Mouse (Mus musculus) G1E (cell line): ENCODE measurements at regions not wholly inside any gene's neighbourhood (a gene's known extent, or its start where the extent isn't known, plus 50 kb on each side); places are given as distances from the start of the nearest gene placed in this dataset.

Source experiments
- ATAC-seq: 2 replicates; pipeline ENCODE4 v1.8.0; 2016; ENCODE audit warnings: mild to moderate bottlenecking; ENCODE audit not compliant: insufficient number of reproducible peaks, poor library complexity, low FRiP score, severe bottlenecking; ENCODE audit errors: extremely low read depth
- DNase-seq: peaks from one replicate; pipeline ENCODE4 v3.0.0; 2012; ENCODE audit warnings: low spot score
- H3K27me3 ChIP-seq: 2 replicates; pipeline ENCODE4 v1.6.1; 2012; ENCODE audit warnings: mild to moderate bottlenecking, low read length, inconsistent platforms; ENCODE audit not compliant: insufficient read depth
- H3K36me3 ChIP-seq: replicated peaks from 2 replicates; pipeline ENCODE3; 2012; ENCODE audit warnings: mild to moderate bottlenecking, inconsistent platforms
- H3K4me1 ChIP-seq: 2 replicates; pipeline ENCODE4 v1.6.1; 2012; ENCODE audit warnings: low read depth, low read length, inconsistent platforms, mixed read lengths; ENCODE audit not compliant: insufficient read depth
- H3K4me3 ChIP-seq: 2 replicates; pipeline ENCODE4 v1.5.1; 2012; ENCODE audit warnings: low read depth, mild to moderate bottlenecking, inconsistent platforms, low read length, moderate library complexity, mixed read lengths
- H3K9me3 ChIP-seq: replicated peaks from 2 replicates; pipeline ENCODE4 v1.6.1; 2012; ENCODE audit warnings: inconsistent platforms
- CTCF ChIP-seq: IDR thresholded peaks from 2 replicates; pipeline ENCODE4 v1.5.1; 2012; ENCODE audit warnings: low read depth, low read length, inconsistent platforms, mixed read lengths
- GATA1 ChIP-seq: IDR thresholded peaks from 2 replicates; pipeline ENCODE4 v1.6.1; 2012; ENCODE audit warnings: borderline replicate concordance, low read length, inconsistent platforms, mixed read lengths
- GATA2 ChIP-seq: IDR thresholded peaks from 2 replicates; pipeline ENCODE4 v1.6.1; 2012; ENCODE audit warnings: low read depth, low read length, inconsistent platforms, borderline replicate concordance
- POLR2AphosphoS5 ChIP-seq: IDR thresholded peaks from 2 replicates; pipeline ENCODE4 v1.6.1; 2012; ENCODE audit warnings: low read depth, low read length, inconsistent platforms; ENCODE audit not compliant: insufficient replicate concordance
- TAL1 ChIP-seq: conservative IDR thresholded peaks from 2 replicates; pipeline ENCODE4 v1.6.1; 2012; ENCODE audit warnings: low read depth, low read length, inconsistent platforms, mixed read lengths

DNA sequence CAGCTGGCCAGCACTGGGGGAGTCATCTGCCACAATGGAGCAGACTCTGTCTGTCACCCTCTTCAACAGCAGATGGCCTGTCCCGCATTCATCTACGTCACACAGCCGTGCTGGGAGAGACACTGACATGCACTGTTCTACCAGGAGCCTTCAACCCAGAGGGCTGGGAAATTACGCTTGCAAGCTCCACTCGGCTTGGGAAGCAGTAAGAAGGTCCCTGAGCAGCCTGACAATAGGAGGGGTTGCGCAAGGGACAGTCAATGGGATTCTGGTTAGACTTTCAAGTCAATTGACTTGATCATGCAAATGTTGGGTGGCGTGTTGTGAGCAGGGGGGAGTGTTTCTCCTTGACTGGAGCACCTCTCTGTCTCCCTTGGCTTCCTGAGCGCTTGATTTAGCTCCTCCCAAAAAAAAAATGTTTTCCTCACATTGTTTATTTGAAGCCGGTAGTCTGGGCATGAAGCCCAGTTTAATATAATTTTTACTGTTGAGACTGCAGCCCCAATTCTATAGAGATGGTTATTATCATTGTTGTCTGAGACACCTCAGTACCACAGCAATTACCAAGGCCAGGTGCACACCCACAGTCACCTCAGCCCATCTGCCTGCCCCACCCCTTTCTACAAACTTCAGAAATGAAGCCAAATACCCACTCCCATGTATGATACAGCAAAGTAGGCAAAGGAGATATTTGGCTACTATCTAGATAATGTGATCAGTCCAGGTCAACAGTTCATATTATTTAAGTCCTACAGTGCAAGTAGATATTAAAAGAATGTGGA lies 99.9 kb upstream of the Klf3 start:
- TF ChIP-seq GATA1 (no peak), GATA2 (no peak), POLR2AphosphoS5 (no peak), TAL1 (no peak), CTCF (no peak)
- Histone ChIP-seq H3K9me3 (no peaks in the 10 kb centered on the region), H3K36me3 (no peaks in the 10 kb centered on the region), H3K27me3 (no peaks in the 10 kb centered on the region), H3K4me1 (peaks cover 17% of the 10 kb centered on the region), H3K4me3 (no peak overlapping the region)
- DNase-seq (no peak), ATAC-seq (no peak)

GRCm38 (mm10) chr5:64704144-64704543 lies 99.0 kb upstream of the Klf3 start:
- Histone ChIP-seq H3K9me3 (no peaks in the 10 kb centered on the region), H3K4me1 (peaks cover 12% of the 10 kb centered on the region), H3K36me3 (no peaks in the 10 kb centered on the region), H3K27me3 (no peaks in the 10 kb centered on the region), H3K4me3 (no peak overlapping the region)
- no peak for DNase-seq
- ATAC-seq: no peak
- TF ChIP-seq GATA2 (no peak), GATA1 (no peak), CTCF (no peak), TAL1 (no peak), POLR2AphosphoS5 (no peak)

DNA sequence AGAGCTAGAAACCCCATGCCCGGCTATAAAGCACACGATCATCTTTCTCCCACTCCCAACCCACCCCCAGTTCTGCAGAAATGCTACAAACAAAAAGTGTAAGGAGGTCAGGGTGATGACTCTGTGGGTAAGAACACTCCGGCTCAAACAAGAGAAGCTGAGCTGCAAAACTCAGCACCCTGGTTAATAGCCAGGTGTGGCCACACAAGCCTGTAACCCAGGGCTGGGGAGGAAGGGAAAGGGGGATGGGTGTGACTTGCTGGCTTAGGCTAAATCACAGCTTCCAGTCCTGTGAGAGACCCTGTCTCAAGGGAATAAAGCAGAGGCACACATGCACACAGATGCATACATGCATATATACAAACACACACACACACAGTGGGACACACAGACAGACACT lies 96.6 kb upstream of the Klf3 start:
- Histone ChIP-seq H3K36me3 (no peaks in the 10 kb centered on the region), H3K9me3 (no peaks in the 10 kb centered on the region), H3K4me1 (peaks cover 19% of the 10 kb centered on the region), H3K4me3 (no peak overlapping the region), H3K27me3 (no peaks in the 10 kb centered on the region)
- TF ChIP-seq GATA1: no peak
- TF ChIP-seq GATA2: no peak
- TF ChIP-seq TAL1: no peak
- TF ChIP-seq POLR2AphosphoS5: no peak
- TF ChIP-seq CTCF: no peak
- DNase-seq (no peak), ATAC-seq (no peak)

- no peak for ATAC-seq
- TF ChIP-seq GATA2 (no peak), TAL1 (no peak), POLR2AphosphoS5 (no peak), GATA1 (no peak), CTCF (no peak)
- Histone ChIP-seq H3K27me3 (no peaks in the 10 kb centered on the region), H3K36me3 (no peaks in the 10 kb centered on the region), H3K9me3 (no peaks in the 10 kb centered on the region), H3K4me1 (peaks cover 16% of the 10 kb centered on the region), H3K4me3 (no peak overlapping the region)
- no peak for DNase-seq
Measured at GRCm38 (mm10) chr5:64709146-64709545, 94.0 kb upstream of the Klf3 start.

GRCm38 (mm10) chr5:64710236-64710635 lies 93.0 kb upstream of the Klf3 start:
- no peak for ATAC-seq
- H3K4me1 ChIP-seq: peaks cover 25% of the 10 kb centered on the region
- no peak overlapping the region for H3K4me3 ChIP-seq
- no peak for DNase-seq
- H3K36me3 ChIP-seq: no peaks in the 10 kb centered on the region
- TF ChIP-seq CTCF (no peak), TAL1 (no peak), POLR2AphosphoS5 (no peak), GATA2 (no peak), GATA1 (no peak)
- H3K9me3 ChIP-seq: no peaks in the 10 kb centered on the region
- H3K27me3 ChIP-seq: no peaks in the 10 kb centered on the region

DNA sequence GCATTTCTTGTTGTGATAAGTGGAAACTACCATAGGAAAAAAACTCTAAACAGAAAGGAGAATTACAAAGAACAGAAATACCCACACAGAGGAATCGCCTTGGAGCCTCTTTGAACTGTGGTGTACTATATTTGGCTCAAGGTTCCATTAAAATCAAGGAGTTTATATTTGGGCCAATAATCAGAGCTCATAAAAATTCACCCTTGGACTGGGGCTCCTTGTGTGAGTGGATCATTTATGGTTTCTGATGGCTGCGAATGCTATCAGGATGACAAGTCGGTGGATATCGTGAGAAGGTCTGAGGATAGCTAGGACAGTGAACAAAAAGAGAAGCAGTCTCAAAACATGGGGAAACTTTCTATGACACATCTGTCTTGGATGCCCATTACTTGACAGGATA lies 92.2 kb upstream of the Klf3 start:
- TF ChIP-seq GATA1: no peak
- no peak for TF ChIP-seq POLR2AphosphoS5
- TF ChIP-seq GATA2: no peak
- no peak for TF ChIP-seq TAL1
- TF ChIP-seq CTCF: no peak
- no peak for ATAC-seq
- DNase-seq: no peak
- H3K9me3 ChIP-seq: no peaks in the 10 kb centered on the region
- peaks cover 27% of the 10 kb centered on the region for H3K4me1 ChIP-seq
- H3K36me3 ChIP-seq: no peaks in the 10 kb centered on the region
- no peak overlapping the region for H3K4me3 ChIP-seq
- H3K27me3 ChIP-seq: no peaks in the 10 kb centered on the region
